Mouse (Mus musculus) hindbrain, embryonic 13.5 days (tissue): ENCODE data around the gene Sirpa. TPM values are rescaled to one million over a fixed set of nuclear protein-coding genes. Genes with fewer than 3 reads are reported as not detected.

Experiments
- ATAC-seq: fragments of 200-750 bp; cut with Nextera tagmentation; 2 replicates; pipeline ENCODE4 v1.8.0; 2017; ENCODE audit warnings: moderate TSS enrichment; ENCODE audit not compliant: low FRiP score
- H3K27ac ChIP-seq: fragments of 300-500 bp; sonication (generic); 2 replicates; pipeline ENCODE4 v1.5.1; 2015; ENCODE audit warnings: inconsistent platforms, mild to moderate bottlenecking, moderate library complexity
- H3K27me3 ChIP-seq: fragments of 300-500 bp; sonication (generic); 2 replicates; pipeline ENCODE4 v1.6.1; 2015; ENCODE audit warnings: mild to moderate bottlenecking, inconsistent platforms
- H3K36me3 ChIP-seq: fragments of 300-500 bp; sonication (generic); 2 replicates; pipeline ENCODE4 v1.6.1; 2015; ENCODE audit warnings: mild to moderate bottlenecking, inconsistent platforms
- H3K4me1 ChIP-seq: fragments of 300-500 bp; sonication (generic); replicated peaks from 2 replicates; pipeline ENCODE4 v1.6.1; 2015; ENCODE audit warnings: inconsistent platforms
- H3K4me2 ChIP-seq: fragments of 300-500 bp; sonication (generic); 2 replicates; pipeline ENCODE4 v1.6.1; 2015; ENCODE audit warnings: inconsistent platforms, mild to moderate bottlenecking, moderate library complexity
- H3K4me3 ChIP-seq: fragments of 300-500 bp; sonication (generic); 2 replicates; pipeline ENCODE4 v1.5.1; 2015; ENCODE audit warnings: mild to moderate bottlenecking, inconsistent platforms
- H3K9ac ChIP-seq: fragments of 300-500 bp; sonication (generic); 2 replicates; pipeline ENCODE4 v1.6.1; 2015; ENCODE audit warnings: mild to moderate bottlenecking, inconsistent platforms
- H3K9me3 ChIP-seq: fragments of 300-500 bp; sonication (generic); 2 replicates; pipeline ENCODE4 v1.6.1; 2016; ENCODE audit warnings: inconsistent platforms
- WGBS: fragments of 180-500 bp; shearing (Covaris S2); methylation state at CpG from one replicate; pipeline ENCODE4 v1.1.7; 2015; 5-methylcytosine and 5-hydroxymethylcytosine counted together
- polyA plus RNA-seq: library from polyadenylated mRNA; unstranded; fragments of >200 nt; fragmentation: Nextera tagmentation; extraction: Ambion mirVana; gene quantifications from 2 replicates; pipeline ENCODE4 v1.2.1, GENCODE M21; 2015

Sirpa gene
- polyA plus RNA-seq, 1 experiment from 2014 or later, result 20.8 TPM

- Histone ChIP-seq H3K4me2 (no peak overlapping the region), H3K9me3 (no peaks in the 10 kb centered on the region), H3K4me1 (peaks cover 12% of the 10 kb centered on the region), H3K9ac (no peak overlapping the region), H3K27ac (no peak overlapping the region), H3K27me3 (0 out of 2 replicates have a peak, but pooled peaks cover 3% of the 10 kb centered on the region), H3K36me3 (no peaks in the 10 kb centered on the region), H3K4me3 (no peak overlapping the region)
- 60% methylated on average over 5 of the region's 5 CpGs for WGBS
- ATAC-seq, result peak; percentile 34; the same call in 1 of the 2 replicates
Observed at GRCm38 (mm10) chr2:129563944-129564709, 28.5 kb upstream of the Sirpa start.

- no peak for ATAC-seq
- Histone ChIP-seq H3K9me3 (no peaks in the 10 kb centered on the region), H3K36me3 (no peaks in the 10 kb centered on the region), H3K4me1 (peaks cover 11% of the 10 kb centered on the region), H3K4me2 (no peak overlapping the region), H3K4me3 (no peak overlapping the region), H3K27me3 (peaks cover 16% of the 10 kb centered on the region), H3K27ac (no peak overlapping the region), H3K9ac (no peak overlapping the region)
- WGBS, result 88% methylated on average over 7 of the region's 7 CpGs
Observed at GRCm38 (mm10) chr2:129569120-129569519, 23.5 kb upstream of the Sirpa start.

GRCm38 (mm10) chr2:129569556-129569955, 23.1 kb upstream of the Sirpa start:
- Histone ChIP-seq H3K4me3 (no peak overlapping the region), H3K4me1 (peaks cover 15% of the 10 kb centered on the region), H3K36me3 (no peaks in the 10 kb centered on the region), H3K27ac (no peak overlapping the region), H3K4me2 (no peak overlapping the region), H3K9me3 (no peaks in the 10 kb centered on the region), H3K9ac (no peak overlapping the region), H3K27me3 (peaks cover 16% of the 10 kb centered on the region)
- 82% methylated on average over 5 of the region's 5 CpGs for WGBS
- no peak for ATAC-seq

GRCm38 (mm10) chr2:129573701-129574273, 18.8 kb upstream of the Sirpa start:
- Histone ChIP-seq H3K36me3 (no peaks in the 10 kb centered on the region), H3K4me3 (peak overlapping the region; percentile 29; the same call in 1 of the 2 replicates), H3K27ac (peak overlapping the region; percentile 78), H3K9me3 (no peaks in the 10 kb centered on the region), H3K4me1 (peaks cover 24% of the 10 kb centered on the region), H3K27me3 (peaks cover 24% of the 10 kb centered on the region), H3K4me2 (peak overlapping the region; percentile 53), H3K9ac (peak overlapping the region; percentile 59; the same call in 1 of the 2 replicates)
- 12% methylated on average over 4 of the region's 4 CpGs for WGBS
- 0 out of 2 replicates have a peak, but pooled peaks have one; percentile 22 for ATAC-seq

- no peaks in the 10 kb centered on the region for H3K9me3 ChIP-seq
- peak; percentile 89 for ATAC-seq
Observed at GRCm38 (mm10) chr2:129574395-129575046, 18.1 kb upstream of the Sirpa start.

GRCm38 (mm10) chr2:129575113-129575512, 17.5 kb upstream of the Sirpa start:
- ATAC-seq, result no peak
- Histone ChIP-seq H3K9ac (peak overlapping the region; percentile 59; the same call in 1 of the 2 replicates), H3K4me3 (no peak overlapping the region), H3K27me3 (peaks cover 30% of the 10 kb centered on the region), H3K36me3 (no peaks in the 10 kb centered on the region), H3K9me3 (no peaks in the 10 kb centered on the region), H3K4me1 (peaks cover 24% of the 10 kb centered on the region), H3K4me2 (peak overlapping the region; percentile 53), H3K27ac (peak overlapping the region; percentile 78)
- 91% methylated on average over 4 of the region's 4 CpGs for WGBS

More at GRCm38 (mm10) chr2:129574395-129575046, 18.1 kb upstream of the Sirpa start:
- Histone ChIP-seq H3K4me3 (peak overlapping the region; percentile 29), H3K27ac (peak overlapping the region; percentile 78), H3K27me3 (peaks cover 30% of the 10 kb centered on the region), H3K4me2 (peak overlapping the region; percentile 53), H3K9ac (peak overlapping the region; percentile 59; the same call in 1 of the 2 replicates), H3K36me3 (no peaks in the 10 kb centered on the region), H3K4me1 (peaks cover 24% of the 10 kb centered on the region)
- 5% methylated on average over 24 of the region's 24 CpGs for whole genome bisulfite sequencing

- ATAC-seq, result no peak
- H3K27ac ChIP-seq, result no peak overlapping the region
Observed at GRCm38 (mm10) chr2:129576611-129577447, 15.8 kb upstream of the Sirpa start.

GRCm38 (mm10) chr2:129580656-129581055, 12.0 kb upstream of the Sirpa start:
- H3K4me1 ChIP-seq, result peaks cover 8% of the 10 kb centered on the region; the same call in 1 of the 2 replicates
- peaks cover 16% of the 10 kb centered on the region; the same call in 1 of the 2 replicates for H3K27me3 ChIP-seq
- WGBS, result 91% methylated on average over 4 of the region's 4 CpGs
- H3K4me3 ChIP-seq, result no peak overlapping the region
- H3K27ac ChIP-seq, result no peak overlapping the region
- no peaks in the 10 kb centered on the region for H3K9me3 ChIP-seq
- no peak for ATAC-seq
- no peak overlapping the region for H3K4me2 ChIP-seq
- no peaks in the 10 kb centered on the region for H3K36me3 ChIP-seq
- no peak overlapping the region for H3K9ac ChIP-seq

More at GRCm38 (mm10) chr2:129576611-129577447, 15.8 kb upstream of the Sirpa start:
- no peaks in the 10 kb centered on the region for H3K9me3 ChIP-seq
- peaks cover 24% of the 10 kb centered on the region for H3K4me1 ChIP-seq
- H3K4me3 ChIP-seq, result no peak overlapping the region
- peaks cover 22% of the 10 kb centered on the region for H3K27me3 ChIP-seq
- 0 out of 2 replicates have a peak overlapping the region, but pooled peaks have one; percentile 30 for H3K9ac ChIP-seq
- no peak overlapping the region for H3K4me2 ChIP-seq
- 87% methylated on average over 8 of the region's 8 CpGs for WGBS
- H3K36me3 ChIP-seq, result no peaks in the 10 kb centered on the region

GRCm38 (mm10) chr2:129581826-129582225, 10.8 kb upstream of the Sirpa start:
- Histone ChIP-seq H3K36me3 (no peaks in the 10 kb centered on the region), H3K27me3 (peaks cover 14% of the 10 kb centered on the region; the same call in 1 of the 2 replicates), H3K27ac (no peak overlapping the region)

GRCm38 (mm10) chr2:129582261-129582660, 10.4 kb upstream of the Sirpa start:
- no peak for ATAC-seq
- Histone ChIP-seq H3K27me3 (peaks cover 10% of the 10 kb centered on the region; the same call in 1 of the 2 replicates), H3K4me2 (no peak overlapping the region), H3K4me1 (peaks cover 13% of the 10 kb centered on the region; the same call in 1 of the 2 replicates), H3K9me3 (no peaks in the 10 kb centered on the region), H3K27ac (no peak overlapping the region), H3K36me3 (no peaks in the 10 kb centered on the region), H3K4me3 (no peak overlapping the region), H3K9ac (no peak overlapping the region)
- 88% methylated on average over 4 of the region's 4 CpGs for WGBS

More at GRCm38 (mm10) chr2:129581826-129582225, 10.8 kb upstream of the Sirpa start:
- H3K9me3 ChIP-seq, result no peaks in the 10 kb centered on the region
- peaks cover 13% of the 10 kb centered on the region; the same call in 1 of the 2 replicates for H3K4me1 ChIP-seq
- no peak overlapping the region for H3K4me2 ChIP-seq
- no peak overlapping the region for H3K9ac ChIP-seq
- H3K4me3 ChIP-seq, result no peak overlapping the region
- ATAC-seq, result no peak
- WGBS, result 66% methylated on average over 3 of the region's 3 CpGs

- Histone ChIP-seq H3K4me2 (no peak overlapping the region), H3K9me3 (no peaks in the 10 kb centered on the region), H3K4me3 (no peak overlapping the region), H3K27ac (no peak overlapping the region), H3K27me3 (0 out of 2 replicates have a peak, but pooled peaks cover 3% of the 10 kb centered on the region), H3K36me3 (no peaks in the 10 kb centered on the region), H3K4me1 (peaks cover 20% of the 10 kb centered on the region), H3K9ac (no peak overlapping the region)
- ATAC-seq, result no peak
- 8% methylated on average over 1 of the region's 1 CpGs for whole genome bisulfite sequencing
Observed at GRCm38 (mm10) chr2:129584905-129585304, 7.7 kb upstream of the Sirpa start.
